Mouse (Mus musculus) lung, postnatal 0 days (tissue): ENCODE results near the gene Brpf1. TPM values are rescaled to one million over a fixed set of nuclear protein-coding genes. Genes with fewer than 3 reads are reported as not detected.

Experiments
- ATAC-seq: fragments of 200-750 bp; cut with Nextera tagmentation; 2 replicates; pipeline ENCODE4 v1.8.0; 2017; ENCODE audit warnings: moderate library complexity
- DNase-seq: peaks from one replicate; pipeline ENCODE4 v3.0.0-alpha.2; 2016; ENCODE audit warnings: low spot score
- H3K27ac ChIP-seq: fragments of 300-500 bp; sonication (generic); 2 replicates; pipeline ENCODE4 v1.5.1; 2014; ENCODE audit warnings: antibody characterized with exemption, mild to moderate bottlenecking, low read length, mixed read lengths
- H3K27me3 ChIP-seq: fragments of 300-500 bp; sonication (generic); replicated peaks from 2 replicates; pipeline ENCODE4 v1.6.1; 2014; ENCODE audit warnings: low read length, mixed read lengths; ENCODE audit not compliant: insufficient read depth
- H3K36me3 ChIP-seq: fragments of 300-500 bp; sonication (generic); 2 replicates; pipeline ENCODE4 v1.6.1; 2014; ENCODE audit warnings: low read length, mixed read lengths; ENCODE audit not compliant: insufficient read depth
- H3K4me1 ChIP-seq: fragments of 300-500 bp; sonication (generic); 2 replicates; pipeline ENCODE4 v1.6.1; 2014; ENCODE audit warnings: antibody characterized with exemption, low read depth, low read length, mixed read lengths; ENCODE audit not compliant: insufficient read depth
- H3K4me2 ChIP-seq: fragments of 300-500 bp; sonication (generic); replicated peaks from 2 replicates; pipeline ENCODE4 v1.6.1; 2014; ENCODE audit warnings: low read depth, mild to moderate bottlenecking, low read length, moderate library complexity, mixed read lengths
- H3K4me3 ChIP-seq: fragments of 300-500 bp; sonication (generic); 2 replicates; pipeline ENCODE4 v1.5.1; 2014; ENCODE audit warnings: low read depth, low read length
- H3K9ac ChIP-seq: fragments of 300-500 bp; sonication (generic); replicated peaks from 2 replicates; pipeline ENCODE4 v1.6.1; 2014; ENCODE audit warnings: low read depth, mild to moderate bottlenecking
- H3K9me3 ChIP-seq: fragments of 300-500 bp; sonication (generic); 2 replicates; pipeline ENCODE4 v1.6.1; 2016; ENCODE audit warnings: low read length, mixed read lengths
- CTCF ChIP-seq: IDR thresholded peaks from 2 replicates; pipeline ENCODE4 v1.5.1; 2016; ENCODE audit warnings: antibody characterized with exemption, mild to moderate bottlenecking
- EP300 ChIP-seq: IDR thresholded peaks from 2 replicates; pipeline ENCODE4 v1.6.1; 2016; ENCODE audit warnings: antibody characterized with exemption, mild to moderate bottlenecking, control low read depth
- WGBS: fragments of 180-500 bp; shearing (Covaris S2); extraction: QIAGEN DNeasy Blood & Tissue Kit; methylation state at CpG from one replicate; pipeline ENCODE4 v1.1.7; 2014; 5-methylcytosine and 5-hydroxymethylcytosine counted together
- polyA plus RNA-seq: library from polyadenylated mRNA; unstranded; fragments of >200 nt; fragmentation: Nextera tagmentation; extraction: Ambion mirVana; gene quantifications from 2 replicates; pipeline ENCODE4 v1.2.1, GENCODE M21; 2015

Brpf1 gene
- polyA plus RNA-seq, 1 experiment from 2014 or later, result 9.2 TPM

GRCm38 (mm10) chr6:113367574-113367973 lies 60.6 kb downstream of the Brpf1 start:
- no peaks in the 10 kb centered on the region for H3K4me1 ChIP-seq
- H3K9ac ChIP-seq, result no peak overlapping the region
- ATAC-seq (no peak), DNase-seq (no peak)
- no peak overlapping the region for H3K27ac ChIP-seq
- H3K36me3 ChIP-seq, result peaks cover 30% of the 10 kb centered on the region; the same call in 1 of the 2 replicates
- H3K27me3 ChIP-seq, result no peaks in the 10 kb centered on the region
- no peak overlapping the region for H3K4me3 ChIP-seq
- no peak overlapping the region for H3K4me2 ChIP-seq
- no peaks in the 10 kb centered on the region for H3K9me3 ChIP-seq
- TF ChIP-seq CTCF (no peak), EP300 (no peak)
- 100% methylated on average over 1 of the region's 1 CpGs for WGBS

GRCm38 (mm10) chr6:113368124-113368523 lies 61.2 kb downstream of the Brpf1 start:
- no peak for ATAC-seq
- no peak for DNase-seq
- TF ChIP-seq EP300 (no peak), CTCF (no peak)
- no peak overlapping the region for H3K4me3 ChIP-seq
- WGBS, result 88% methylated on average over 7 of the region's 7 CpGs
- H3K27ac ChIP-seq, result no peak overlapping the region
- H3K27me3 ChIP-seq, result no peaks in the 10 kb centered on the region
- no peaks in the 10 kb centered on the region for H3K4me1 ChIP-seq
- H3K9me3 ChIP-seq, result no peaks in the 10 kb centered on the region
- no peak overlapping the region for H3K9ac ChIP-seq
- H3K4me2 ChIP-seq, result no peak overlapping the region
- peaks cover 31% of the 10 kb centered on the region; the same call in 1 of the 2 replicates for H3K36me3 ChIP-seq

- WGBS, result 83% methylated on average over 5 of the region's 5 CpGs
- no peak for TF ChIP-seq CTCF
- TF ChIP-seq EP300, result no peak
- DNase-seq (no peak), ATAC-seq (no peak)
- no peaks in the 10 kb centered on the region for H3K27me3 ChIP-seq
- H3K27ac ChIP-seq, result no peak overlapping the region
- no peak overlapping the region for H3K4me2 ChIP-seq
- peaks cover 35% of the 10 kb centered on the region for H3K36me3 ChIP-seq
- H3K9me3 ChIP-seq, result no peaks in the 10 kb centered on the region
- H3K4me3 ChIP-seq, result no peak overlapping the region
- H3K4me1 ChIP-seq, result no peaks in the 10 kb centered on the region
- H3K9ac ChIP-seq, result no peak overlapping the region
These were observed 61.6 kb downstream of the Brpf1 start for GRCm38 (mm10) chr6:113368577-113368976.

GRCm38 (mm10) chr6:113370194-113370929 lies 63.4 kb downstream of the Brpf1 start:
- H3K27me3 ChIP-seq, result no peaks in the 10 kb centered on the region
- no peak overlapping the region for H3K4me2 ChIP-seq
- H3K36me3 ChIP-seq, result peaks cover 45% of the 10 kb centered on the region
- DNase-seq, result no peak
- 0 out of 2 replicates have a peak, but pooled peaks have one; percentile 26 for ATAC-seq
- no peaks in the 10 kb centered on the region for H3K9me3 ChIP-seq
- 73% methylated on average over 20 of the region's 20 CpGs for WGBS
- no peak for TF ChIP-seq CTCF
- TF ChIP-seq EP300, result no peak
- H3K9ac ChIP-seq, result no peak overlapping the region
- H3K4me1 ChIP-seq, result no peaks in the 10 kb centered on the region
- H3K4me3 ChIP-seq, result no peak overlapping the region
- H3K27ac ChIP-seq, result no peak overlapping the region

- H3K9me3 ChIP-seq, result no peaks in the 10 kb centered on the region
- ATAC-seq (no peak), DNase-seq (no peak)
- H3K4me1 ChIP-seq, result no peaks in the 10 kb centered on the region
- peaks cover 45% of the 10 kb centered on the region for H3K36me3 ChIP-seq
- TF ChIP-seq CTCF (no peak), EP300 (no peak)
- 93% methylated on average over 4 of the region's 4 CpGs for WGBS
- H3K4me3 ChIP-seq, result no peak overlapping the region
- no peak overlapping the region for H3K27ac ChIP-seq
- H3K9ac ChIP-seq, result no peak overlapping the region
- no peaks in the 10 kb centered on the region for H3K27me3 ChIP-seq
- H3K4me2 ChIP-seq, result no peak overlapping the region
These were observed 66.6 kb downstream of the Brpf1 start for GRCm38 (mm10) chr6:113373491-113373890.

Other genes starting within 250 kb of the Brpf1 start
- gene Setd5, start 229.8 kb upstream of the Brpf1 start, polyA plus RNA-seq, result 44.2 and 44.9 TPM in 2 replicates
- 0.25 and 0.39 TPM in 2 replicates for gene Lhfpl4, start 111.8 kb upstream of the Brpf1 start, polyA plus RNA-seq
- gene Mtmr14, start 69.3 kb upstream of the Brpf1 start, polyA plus RNA-seq, result 27.4 and 33.6 TPM in 2 replicates
- gene Cpne9, start 24.8 kb upstream of the Brpf1 start, polyA plus RNA-seq, result not detected in 2 replicates
- 11.7 and 12.4 TPM in 2 replicates for gene Ogg1, start 19.8 kb downstream of the Brpf1 start, polyA plus RNA-seq
- gene Camk1, start 36.8 kb downstream of the Brpf1 start, polyA plus RNA-seq, result 110 and 129 TPM in 2 replicates
- gene Tada3, start 70.7 kb downstream of the Brpf1 start, polyA plus RNA-seq, result 33.2 and 36.7 TPM in 2 replicates
- gene Arpc4, start 71.0 kb downstream of the Brpf1 start, polyA plus RNA-seq, result 349 and 358 TPM in 2 replicates
- 11.5 and 12.4 TPM in 2 replicates for gene Ttll3, start 82.1 kb downstream of the Brpf1 start, polyA plus RNA-seq
- gene Rpusd3, start 112.2 kb downstream of the Brpf1 start, polyA plus RNA-seq, result 11.4 and 12.3 TPM in 2 replicates
- 1.1 and 1.3 TPM in 2 replicates for gene Cidec, start 128.6 kb downstream of the Brpf1 start, polyA plus RNA-seq
- gene Jagn1, start 135.4 kb downstream of the Brpf1 start, polyA plus RNA-seq, result 57.8 and 60.1 TPM in 2 replicates
- gene Il17re, start 151.3 kb downstream of the Brpf1 start, polyA plus RNA-seq, result 16.2 and 19.4 TPM in 2 replicates
- 30.1 and 31.1 TPM in 2 replicates for gene Il17rc, start 164.3 kb downstream of the Brpf1 start, polyA plus RNA-seq
- gene Creld1, start 176.2 kb downstream of the Brpf1 start, polyA plus RNA-seq, result 25.5 and 27.2 TPM in 2 replicates
- 0.20 and 0.30 TPM in 2 replicates for gene Prrt3, start 194.8 kb downstream of the Brpf1 start, polyA plus RNA-seq
- gene Emc3, start 224.5 kb downstream of the Brpf1 start, polyA plus RNA-seq, result 93.7 and 95.7 TPM in 2 replicates
- 0.53 and 1.0 TPM in 2 replicates for gene Fancd2, start 224.5 kb downstream of the Brpf1 start, polyA plus RNA-seq